Mouse (Mus musculus) heart, adult 2 months (tissue): ENCODE results near the gene Mrgbp. TPM values are rescaled to one million over a fixed set of nuclear protein-coding genes. Genes with fewer than 3 reads are reported as not detected.

Source experiments
- DNase-seq, 2 experiments: peaks; one replicate each; pipeline ENCODE4 v3.0.0; 2021
- H3K27ac ChIP-seq: fragments of 200-600 bp; 2 replicates; pipeline ENCODE4 v1.8.1; 2022
- H3K27me3 ChIP-seq: fragments of 200-500 bp; 2 replicates; pipeline ENCODE4 v1.6.1; 2012; ENCODE audit warnings: mild to moderate bottlenecking, low read length, inconsistent platforms, mixed read lengths; ENCODE audit not compliant: control insufficient read depth, insufficient read depth
- H3K36me3 ChIP-seq: fragments of 200-500 bp; 2 replicates; pipeline ENCODE4 v1.6.1; 2012; ENCODE audit warnings: low read length, inconsistent platforms; ENCODE audit not compliant: control insufficient read depth, insufficient read depth
- H3K4me1 ChIP-seq: fragments of 200-500 bp; 2 replicates; pipeline ENCODE4 v1.6.1; 2011; ENCODE audit warnings: low read length; ENCODE audit not compliant: control insufficient read depth, insufficient read depth
- H3K4me3 ChIP-seq: fragments of 200-600 bp; 2 replicates; pipeline ENCODE4 v1.8.1; 2022
- H3K79me2 ChIP-seq: fragments of 200-500 bp; replicated peaks from 2 replicates; pipeline ENCODE4 v1.6.1; 2012; ENCODE audit warnings: mild to moderate bottlenecking, inconsistent platforms, low read length, moderate library complexity, mixed read lengths; ENCODE audit not compliant: control insufficient read depth, insufficient read depth
- H3K9ac ChIP-seq: fragments of 200-500 bp; 2 replicates; pipeline ENCODE4 v1.6.1; 2012; ENCODE audit warnings: low read depth, mild to moderate bottlenecking, control low read depth, inconsistent platforms, low read length, mixed read lengths
- CTCF ChIP-seq: fragments of 200-600 bp; IDR thresholded peaks from 2 replicates; pipeline ENCODE4 v1.8.1; 2022; ENCODE audit warnings: antibody characterized with exemption, mild to moderate bottlenecking, moderate library complexity
- EP300 ChIP-seq: fragments of 200-500 bp; IDR thresholded peaks from 2 replicates; pipeline ENCODE4 v1.6.1; 2011; ENCODE audit warnings: low read depth, low read length, control low read depth; ENCODE audit not compliant: insufficient read depth
- POLR2A ChIP-seq: fragments of 200-500 bp; IDR thresholded peaks from 2 replicates; pipeline ENCODE4 v1.6.1; 2011; ENCODE audit warnings: mild to moderate bottlenecking, low read depth, low read length, control low read depth; ENCODE audit not compliant: insufficient read depth
- WGBS: fragments of 180-500 bp; shearing (Covaris S2); methylation state at CpG from one replicate; pipeline ENCODE4 v1.1.7; 2018; 5-methylcytosine and 5-hydroxymethylcytosine counted together
- intact Hi-C: fragments of 180-260 bp; cut with DNase I; formaldehyde crosslinking; loops from one replicate; pipeline ENCODE4 v1.15.1; 2025
- polyA plus RNA-seq: library from polyadenylated mRNA; depleted of rRNA; stranded (reverse); fragments of >200 nt; gene quantifications from 2 replicates; pipeline ENCODE4 v1.2.3, GENCODE M21; 2012
- total RNA-seq, 2 experiments: library from RNA; stranded (reverse); gene quantifications; 2 replicates each; pipeline ENCODE4 v1.2.3; 2021

Gene Mrgbp
- total and polyA plus RNA-seq, 3 experiments: 14.7 to 15.7 (median 15.5) TPM

DNA sequence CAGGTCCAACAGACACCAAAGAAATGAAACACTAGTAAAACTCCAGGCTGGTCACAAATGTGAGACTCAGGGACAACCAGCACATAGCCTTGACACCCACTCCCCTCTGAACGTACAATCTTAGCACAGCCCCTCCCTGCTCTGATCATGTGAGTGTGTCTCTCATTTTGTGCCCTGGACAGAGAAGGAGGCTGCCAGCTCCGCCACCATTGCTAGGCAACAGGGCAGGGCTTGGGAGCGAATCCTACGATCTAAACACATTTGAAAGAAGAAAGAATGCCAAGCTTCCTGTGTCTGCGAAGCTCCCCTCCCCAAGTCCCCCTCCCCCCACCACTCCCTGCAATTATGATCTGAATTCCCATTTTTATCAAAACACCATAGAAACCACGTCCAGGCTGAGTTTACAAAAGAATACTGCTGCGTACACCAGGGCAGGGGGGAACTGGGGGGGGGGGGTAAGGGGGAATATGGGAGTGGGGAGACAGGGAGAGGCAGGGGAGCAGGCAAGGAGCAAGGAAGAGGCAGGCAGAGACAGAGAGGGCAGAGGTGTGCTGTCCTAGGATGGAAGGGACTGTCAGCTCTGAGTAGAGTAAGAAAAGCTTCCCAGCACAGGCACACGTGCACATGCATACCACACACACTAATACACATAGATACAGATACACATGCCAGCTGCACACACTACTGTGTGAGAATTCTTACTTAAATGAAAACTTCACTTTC lies 33.6 kb upstream of the Mrgbp start:
- intact Hi-C loops: no loop called here

GRCm38 (mm10) chr2:180552340-180552739 lies 28.8 kb upstream of the Mrgbp start:
- Histone ChIP-seq H3K9ac (no peak overlapping the region), H3K4me1 (no peaks in the 10 kb centered on the region), H3K36me3 (no peaks in the 10 kb centered on the region), H3K79me2 (no peaks in the 10 kb centered on the region), H3K4me3 (no peak overlapping the region), H3K27me3 (no peaks in the 10 kb centered on the region), H3K27ac (no peak overlapping the region)
- DNase-seq: no peak
- 74% methylated on average over 3 of the region's 3 CpGs for WGBS
- intact Hi-C loops: no loop called here
- TF ChIP-seq EP300 (no peak), POLR2A (no peak), CTCF (no peak)

More for the DNA sequence above, 33.6 kb upstream of the Mrgbp start:
- no peak overlapping the region for H3K9ac ChIP-seq
- TF ChIP-seq EP300 (no peak), CTCF (no peak), POLR2A (no peak)
- no peaks in the 10 kb centered on the region for H3K36me3 ChIP-seq
- H3K79me2 ChIP-seq: no peaks in the 10 kb centered on the region
- no peak overlapping the region for H3K27ac ChIP-seq
- no peaks in the 10 kb centered on the region for H3K27me3 ChIP-seq
- no peak for DNase-seq
- no peak overlapping the region for H3K4me3 ChIP-seq
- no peaks in the 10 kb centered on the region for H3K4me1 ChIP-seq
- 21% methylated on average over 8 of the region's 8 CpGs for WGBS

- H3K4me1 ChIP-seq: no peaks in the 10 kb centered on the region
- H3K4me3 ChIP-seq: no peak overlapping the region
- no peak for DNase-seq
- no peak overlapping the region for H3K9ac ChIP-seq
- peak; percentile 19; the same call in 1 of the 2 replicates for TF ChIP-seq CTCF
- no peak for TF ChIP-seq POLR2A
- intact Hi-C loops: no loop called here
- no peaks in the 10 kb centered on the region for H3K79me2 ChIP-seq
- H3K27me3 ChIP-seq: no peaks in the 10 kb centered on the region
- H3K27ac ChIP-seq: no peak overlapping the region
- H3K36me3 ChIP-seq: no peaks in the 10 kb centered on the region
- 61% methylated on average over 3 of the region's 3 CpGs for WGBS
These were observed 25.9 kb upstream of the Mrgbp start for GRCm38 (mm10) chr2:180555219-180555618.

DNA sequence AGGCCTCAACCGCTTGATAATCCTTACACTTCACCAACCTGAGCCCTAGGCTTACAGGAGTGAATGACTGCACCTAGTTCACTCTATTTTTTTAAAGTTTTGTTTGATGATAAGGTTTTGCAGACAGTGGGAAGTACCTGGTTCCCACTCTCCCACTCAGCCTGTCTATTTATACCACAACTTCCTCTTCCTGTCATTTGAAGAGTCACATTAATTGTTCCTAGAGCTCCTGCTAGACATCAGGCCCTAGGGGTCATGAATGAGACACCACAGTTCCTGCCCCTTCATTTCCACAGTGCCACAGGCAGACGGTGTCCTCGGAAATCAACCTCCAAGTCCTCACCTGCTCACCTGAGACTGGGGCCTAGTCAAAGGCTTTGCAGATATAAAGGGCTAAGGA lies 24.6 kb upstream of the Mrgbp start:
- intact Hi-C loops: no loop called here
- WGBS: 54% methylated on average over 3 of the region's 3 CpGs

DNA sequence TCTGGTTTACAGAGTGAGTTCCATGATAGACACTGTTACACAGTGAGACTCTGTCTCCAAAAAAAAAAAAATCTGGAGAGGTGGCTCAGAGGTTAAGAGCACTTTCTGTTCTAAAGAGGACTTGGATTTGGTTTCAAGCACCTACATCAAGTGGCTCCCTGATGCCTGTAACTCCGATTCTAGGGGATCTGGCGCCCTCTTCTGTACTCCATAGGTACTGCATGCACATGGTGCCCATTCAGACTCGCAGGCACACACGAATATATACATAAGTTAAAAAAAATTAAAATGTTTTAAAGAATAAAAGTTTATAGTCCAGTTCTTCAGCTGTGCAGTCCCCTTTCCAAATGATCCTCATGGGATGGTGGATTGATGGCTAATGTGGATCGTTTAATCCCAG lies 20.9 kb upstream of the Mrgbp start:
- 45% methylated on average over 5 of the region's 5 CpGs for whole genome bisulfite sequencing
- H3K4me1 ChIP-seq: no peaks in the 10 kb centered on the region
- no peak overlapping the region for H3K9ac ChIP-seq
- DNase-seq: no peak
- H3K27me3 ChIP-seq: no peaks in the 10 kb centered on the region
- TF ChIP-seq EP300: no peak
- TF ChIP-seq POLR2A: no peak
- TF ChIP-seq CTCF: peak; percentile 60
- H3K36me3 ChIP-seq: no peaks in the 10 kb centered on the region
- intact Hi-C loops: no loop called here
- H3K27ac ChIP-seq: no peak overlapping the region
- no peaks in the 10 kb centered on the region for H3K79me2 ChIP-seq
- H3K4me3 ChIP-seq: no peak overlapping the region

More for the DNA sequence above, 24.6 kb upstream of the Mrgbp start:
- H3K4me1 ChIP-seq: no peaks in the 10 kb centered on the region
- H3K36me3 ChIP-seq: no peaks in the 10 kb centered on the region
- no peak overlapping the region for H3K9ac ChIP-seq
- no peaks in the 10 kb centered on the region for H3K79me2 ChIP-seq
- H3K27me3 ChIP-seq: no peaks in the 10 kb centered on the region
- no peak overlapping the region for H3K4me3 ChIP-seq
- H3K27ac ChIP-seq: no peak overlapping the region
- DNase-seq: no peak
- TF ChIP-seq CTCF: no peak
- no peak for TF ChIP-seq POLR2A
- TF ChIP-seq EP300: no peak

GRCm38 (mm10) chr2:180562146-180562545 lies 19.0 kb upstream of the Mrgbp start:
- Histone ChIP-seq H3K27ac (no peak overlapping the region), H3K79me2 (no peaks in the 10 kb centered on the region), H3K4me3 (no peak overlapping the region), H3K9ac (no peak overlapping the region), H3K27me3 (no peaks in the 10 kb centered on the region), H3K4me1 (no peaks in the 10 kb centered on the region), H3K36me3 (no peaks in the 10 kb centered on the region)
- no peak for DNase-seq
- WGBS: 40% methylated on average over 5 of the region's 5 CpGs
- TF ChIP-seq POLR2A: no peak
- no peak for TF ChIP-seq CTCF
- TF ChIP-seq EP300: no peak
- intact Hi-C loops: no loop called here
